Mouse (Mus musculus): ENCODE results near the gene Rcan1. TPM values are rescaled to one million over a fixed set of nuclear protein-coding genes. Genes with fewer than 3 reads are reported as not detected.

Rcan1 gene
- polyA plus RNA-seq, 1 experiment from 2014 or later: 103 TPM

DNA sequence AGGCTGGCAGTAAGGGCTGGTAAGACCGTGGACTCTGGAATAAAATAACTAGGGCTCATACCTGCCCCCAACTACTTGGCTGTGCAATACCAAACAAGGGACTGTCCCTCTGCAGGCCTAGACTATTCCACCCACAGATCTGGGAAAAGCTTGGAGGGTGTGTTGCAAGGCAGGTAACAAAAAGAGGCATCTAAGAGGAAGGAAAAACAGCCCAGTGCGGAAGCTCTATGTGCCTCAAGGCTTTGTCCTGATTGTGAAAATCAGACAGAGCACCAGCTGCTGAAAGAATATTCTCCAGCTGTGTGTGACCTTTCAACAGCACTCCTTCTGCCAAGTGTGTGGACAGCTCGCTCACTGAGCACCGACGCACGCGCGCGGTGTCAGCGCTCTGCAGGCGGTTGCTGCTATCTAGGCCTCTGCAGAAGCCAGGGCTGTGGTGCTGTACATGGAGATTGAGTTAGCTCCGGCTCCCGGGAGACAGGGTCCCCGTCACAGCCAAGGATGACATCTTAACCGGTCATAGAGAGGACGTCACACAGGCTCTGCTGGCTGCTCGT is 19.1 kb downstream of the Rcan1 start:
- no peak overlapping the region for H3K4me3 ChIP-seq
- peak; percentile 64 for ATAC-seq (ENCODE audit: extremely low read depth, insufficient number of reproducible peaks, low FRiP score, low TSS enrichment)
- H3K27me3 ChIP-seq (replicated peaks): peaks cover 82% of the 10 kb centered on the region
- H3K4me2 ChIP-seq: no peak overlapping the region
- peak overlapping the region; percentile 64 for H3K27ac ChIP-seq (replicated peaks)
- H3K4me1 ChIP-seq: peaks cover 29% of the 10 kb centered on the region
- WGBS: 32% methylated on average over 17 of the region's 17 CpGs
- no peaks in the 10 kb centered on the region for H3K9me3 ChIP-seq
- no peak overlapping the region for H3K9ac ChIP-seq
- H3K36me3 ChIP-seq: peaks cover 25% of the 10 kb centered on the region

DNA sequence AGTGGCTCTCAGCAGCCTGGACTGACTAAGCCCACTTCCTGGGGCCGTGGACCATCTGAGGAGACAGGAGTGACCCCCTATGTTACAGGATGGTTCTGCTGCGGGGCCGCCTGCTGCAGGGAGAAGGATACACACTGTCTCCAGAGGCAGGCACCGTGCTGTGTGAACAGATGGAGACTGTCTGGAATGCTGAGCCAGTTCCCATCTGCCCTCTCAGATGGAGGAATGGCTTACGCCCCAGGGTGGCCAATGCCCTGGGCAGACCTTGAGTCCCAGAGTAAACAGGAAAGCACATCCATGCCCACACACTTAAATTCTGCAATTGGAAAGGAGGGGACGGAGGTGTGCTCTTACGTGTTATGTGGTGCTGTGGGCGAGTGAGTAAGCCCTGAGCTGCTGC is 20.3 kb downstream of the Rcan1 start:
- no peak overlapping the region for H3K9ac ChIP-seq
- H3K9me3 ChIP-seq: no peaks in the 10 kb centered on the region
- ATAC-seq (ENCODE audit: extremely low read depth, insufficient number of reproducible peaks, low FRiP score, low TSS enrichment): no peak
- H3K4me1 ChIP-seq: peaks cover 33% of the 10 kb centered on the region
- H3K4me3 ChIP-seq: no peak overlapping the region
- H3K36me3 ChIP-seq: peaks cover 23% of the 10 kb centered on the region
- H3K27ac ChIP-seq (replicated peaks): no peak overlapping the region
- 93% methylated on average over 8 of the region's 8 CpGs for WGBS
- H3K4me2 ChIP-seq: no peak overlapping the region
- peaks cover 78% of the 10 kb centered on the region for H3K27me3 ChIP-seq (replicated peaks)

DNA sequence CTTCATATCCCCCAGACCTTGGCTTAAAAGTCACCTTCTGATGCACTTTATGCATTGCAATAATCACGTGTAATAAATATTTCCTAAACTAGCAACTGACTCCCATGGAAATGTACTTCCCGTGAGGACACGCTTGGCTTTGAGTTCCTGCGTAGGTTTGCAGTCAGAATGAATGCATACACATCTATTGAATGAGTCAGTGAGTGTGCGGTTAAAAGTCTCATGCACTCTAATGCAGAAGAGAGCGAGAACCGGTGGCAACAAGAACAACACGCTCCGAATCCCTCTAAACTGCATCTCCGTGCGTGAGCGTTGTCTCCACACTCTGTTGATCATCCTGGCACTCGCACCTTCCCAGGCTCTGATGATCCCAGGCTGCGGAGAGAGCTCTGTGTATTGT is 21.6 kb downstream of the Rcan1 start:
- Histone ChIP-seq H3K9me3 (no peaks in the 10 kb centered on the region), H3K4me1 (peaks cover 40% of the 10 kb centered on the region), H3K36me3 (peaks cover 17% of the 10 kb centered on the region), H3K9ac (no peak overlapping the region), H3K27ac (replicated peaks) (no peak overlapping the region), H3K27me3 (replicated peaks) (peaks cover 66% of the 10 kb centered on the region), H3K4me3 (no peak overlapping the region), H3K4me2 (no peak overlapping the region)
- no peak for ATAC-seq (ENCODE audit: extremely low read depth, insufficient number of reproducible peaks, low FRiP score, low TSS enrichment)
- 92% methylated on average over 14 of the region's 14 CpGs for WGBS

DNA sequence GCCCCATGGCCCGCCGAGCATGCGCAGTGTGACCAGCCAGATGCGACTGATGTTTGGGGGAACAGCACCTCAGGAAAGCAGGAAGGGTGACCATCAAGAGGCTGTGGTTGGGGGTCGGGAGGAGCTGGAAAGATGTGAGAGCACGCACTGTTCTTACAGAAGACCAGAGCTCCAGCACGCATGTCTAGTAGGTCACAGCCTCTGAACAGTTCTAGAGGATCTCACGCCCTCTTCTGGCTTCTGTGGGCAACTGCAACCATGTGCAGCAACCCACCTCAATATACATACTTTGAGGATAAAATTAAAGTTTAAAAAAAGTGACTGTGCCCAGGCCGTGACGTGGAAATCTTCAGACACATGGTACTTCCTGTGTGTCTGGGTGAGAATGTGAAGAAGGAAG is 25.3 kb downstream of the Rcan1 start:
- H3K4me1 ChIP-seq: peaks cover 54% of the 10 kb centered on the region
- no peak for ATAC-seq (ENCODE audit: extremely low read depth, insufficient number of reproducible peaks, low FRiP score, low TSS enrichment)
- H3K4me2 ChIP-seq: no peak overlapping the region
- H3K36me3 ChIP-seq: peaks cover 10% of the 10 kb centered on the region
- peak overlapping the region; percentile 72 for H3K9ac ChIP-seq
- no peaks in the 10 kb centered on the region for H3K9me3 ChIP-seq
- peak overlapping the region; percentile 95 for H3K27ac ChIP-seq (replicated peaks)
- no peak overlapping the region for H3K4me3 ChIP-seq
- H3K27me3 ChIP-seq (replicated peaks): peaks cover 45% of the 10 kb centered on the region
- WGBS: 62% methylated on average over 10 of the region's 10 CpGs

DNA sequence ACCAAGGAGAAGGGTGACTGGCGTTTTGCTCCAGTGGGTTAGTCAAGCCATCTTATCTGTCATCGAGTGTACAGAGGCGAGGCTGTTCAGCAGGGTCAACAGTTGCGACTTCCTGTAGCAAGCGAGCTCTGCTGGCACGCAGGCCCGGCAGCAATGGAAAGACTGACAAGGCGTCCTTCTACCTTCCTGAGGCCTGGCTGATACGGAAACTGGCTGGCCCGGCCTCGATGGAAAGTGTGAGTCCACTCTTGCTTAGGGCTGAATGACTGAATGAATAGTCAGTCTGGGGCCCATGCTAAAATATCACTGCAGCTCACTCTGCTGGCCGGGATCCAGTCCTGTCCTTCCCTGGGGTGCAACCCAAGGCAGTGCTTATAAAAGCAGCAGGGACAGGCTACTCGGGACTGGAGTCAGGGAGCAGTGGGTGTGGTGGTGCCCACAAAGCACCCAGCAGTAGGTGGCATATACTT is 27.0 kb downstream of the Rcan1 start:
- H3K36me3 ChIP-seq: peaks cover 2% of the 10 kb centered on the region; the same call in 1 of the 2 replicates
- H3K27me3 ChIP-seq (replicated peaks): peaks cover 28% of the 10 kb centered on the region
- peaks cover 63% of the 10 kb centered on the region for H3K4me1 ChIP-seq
- peak overlapping the region; percentile 95 for H3K27ac ChIP-seq (replicated peaks)
- no peak overlapping the region for H3K4me3 ChIP-seq
- 10% methylated on average over 13 of the region's 13 CpGs for WGBS
- peak; percentile 72; the same call in 1 of the 2 replicates for ATAC-seq (ENCODE audit: extremely low read depth, insufficient number of reproducible peaks, low FRiP score, low TSS enrichment)
- H3K9ac ChIP-seq: peak overlapping the region; percentile 72
- peak overlapping the region; percentile 16 for H3K4me2 ChIP-seq
- no peaks in the 10 kb centered on the region for H3K9me3 ChIP-seq

DNA sequence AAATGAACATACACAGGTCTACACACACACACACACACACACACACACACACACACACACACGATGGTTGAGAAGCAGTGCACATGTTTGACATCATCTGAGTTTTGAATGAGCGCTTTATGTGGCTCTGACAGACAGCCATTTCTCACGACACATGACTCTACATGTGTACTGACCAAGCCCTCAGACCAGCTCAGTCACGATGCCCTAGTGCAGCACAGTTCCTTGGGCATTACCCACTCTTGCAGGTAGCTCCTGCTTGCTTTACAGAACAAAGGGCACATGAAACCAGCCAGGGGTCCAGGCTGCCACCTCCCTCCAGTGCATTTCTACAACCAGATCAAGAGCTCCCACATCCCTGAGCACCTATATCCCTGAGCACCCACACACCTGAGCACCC is 27.7 kb downstream of the Rcan1 start:
- peak overlapping the region; percentile 72 for H3K9ac ChIP-seq
- H3K4me1 ChIP-seq: peaks cover 67% of the 10 kb centered on the region
- H3K27me3 ChIP-seq (replicated peaks): peaks cover 21% of the 10 kb centered on the region
- H3K27ac ChIP-seq (replicated peaks): peak overlapping the region; percentile 95
- no peaks in the 10 kb centered on the region for H3K36me3 ChIP-seq
- no peak for ATAC-seq (ENCODE audit: extremely low read depth, insufficient number of reproducible peaks, low FRiP score, low TSS enrichment)
- no peaks in the 10 kb centered on the region for H3K9me3 ChIP-seq
- 80% methylated on average over 4 of the region's 4 CpGs for WGBS
- peak overlapping the region; percentile 16 for H3K4me2 ChIP-seq
- H3K4me3 ChIP-seq: no peak overlapping the region

DNA sequence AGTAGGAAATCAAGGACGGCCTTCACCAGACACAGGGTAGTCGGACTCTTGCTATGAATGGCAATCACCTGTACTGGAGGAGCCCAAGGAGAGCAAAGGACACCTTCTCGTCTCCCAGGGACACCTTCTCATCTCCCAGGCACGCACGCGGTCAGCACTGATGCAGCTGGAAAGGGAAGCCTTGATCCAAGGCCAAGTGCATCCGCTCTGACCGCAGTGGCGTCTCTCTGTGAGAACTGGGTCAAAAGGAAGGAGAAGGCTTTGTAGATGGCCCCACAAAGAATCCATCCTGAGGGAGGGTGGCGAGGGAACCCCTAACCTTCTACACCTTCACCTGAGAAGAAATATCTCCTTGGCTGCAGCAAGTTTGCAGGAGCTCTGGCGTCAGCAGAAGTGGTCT is 28.5 kb downstream of the Rcan1 start:
- Histone ChIP-seq H3K4me2 (no peak overlapping the region), H3K9me3 (no peaks in the 10 kb centered on the region), H3K27ac (replicated peaks) (0 out of 2 replicates have a peak overlapping the region, but pooled peaks have one; percentile 28), H3K27me3 (replicated peaks) (peaks cover 13% of the 10 kb centered on the region), H3K4me1 (peaks cover 67% of the 10 kb centered on the region), H3K4me3 (no peak overlapping the region), H3K9ac (0 out of 2 replicates have a peak overlapping the region, but pooled peaks have one; percentile 6), H3K36me3 (no peaks in the 10 kb centered on the region)
- 92% methylated on average over 11 of the region's 11 CpGs for WGBS
- ATAC-seq (ENCODE audit: extremely low read depth, insufficient number of reproducible peaks, low FRiP score, low TSS enrichment): no peak

DNA sequence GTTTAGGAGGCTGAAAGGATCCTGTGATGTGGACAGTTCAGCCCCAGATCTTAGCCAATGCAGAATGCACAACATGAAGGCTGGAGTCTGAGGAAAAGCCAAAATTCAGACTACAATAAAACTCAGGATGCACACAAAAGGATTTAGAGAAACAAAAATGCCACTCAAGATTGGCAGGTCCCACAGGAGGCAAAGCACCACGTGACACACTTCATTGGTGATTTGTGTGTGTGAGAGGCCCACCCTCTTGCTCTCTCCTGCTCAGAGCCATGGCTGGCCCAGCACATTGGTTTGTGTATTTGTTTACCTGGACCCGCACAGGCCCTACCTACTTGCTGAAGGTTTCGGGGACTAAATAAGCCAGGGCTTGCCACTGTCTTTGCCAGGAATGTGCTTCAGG is 29.5 kb downstream of the Rcan1 start:
- Histone ChIP-seq H3K4me3 (no peak overlapping the region), H3K4me2 (no peak overlapping the region), H3K36me3 (no peaks in the 10 kb centered on the region), H3K9ac (peak overlapping the region; percentile 42; the same call in 1 of the 2 replicates), H3K27ac (replicated peaks) (peak overlapping the region; percentile 13; the same call in 1 of the 2 replicates), H3K27me3 (replicated peaks) (peaks cover 6% of the 10 kb centered on the region), H3K4me1 (peaks cover 74% of the 10 kb centered on the region), H3K9me3 (no peaks in the 10 kb centered on the region)
- 80% methylated on average over 3 of the region's 3 CpGs for WGBS
- ATAC-seq (ENCODE audit: extremely low read depth, insufficient number of reproducible peaks, low FRiP score, low TSS enrichment): no peak; the same call in 1 of the 2 replicates

DNA sequence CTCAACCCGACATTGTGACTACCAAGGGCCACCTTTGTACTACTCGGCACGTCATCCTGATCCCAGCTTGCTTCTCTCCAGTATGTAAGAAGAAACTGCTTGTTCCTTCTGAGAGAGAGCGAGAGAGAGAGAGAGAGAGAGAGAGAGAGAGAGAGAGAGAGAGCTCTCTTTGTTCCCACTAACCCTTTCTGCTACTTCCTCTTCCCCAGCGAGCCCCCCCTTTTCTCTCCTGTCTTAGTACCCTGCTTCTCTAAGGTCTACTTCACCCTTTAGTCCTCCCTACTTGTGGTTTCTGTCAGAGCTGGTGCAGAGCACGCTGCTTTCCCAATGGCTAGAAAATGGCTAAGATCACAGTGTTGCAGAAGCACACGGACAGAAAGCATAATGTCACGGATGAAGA is 30.4 kb downstream of the Rcan1 start:
- Histone ChIP-seq H3K4me3 (no peak overlapping the region), H3K9me3 (no peaks in the 10 kb centered on the region), H3K27me3 (replicated peaks) (no peaks in the 10 kb centered on the region), H3K27ac (replicated peaks) (no peak overlapping the region), H3K4me2 (no peak overlapping the region), H3K36me3 (no peaks in the 10 kb centered on the region), H3K4me1 (peaks cover 77% of the 10 kb centered on the region), H3K9ac (no peak overlapping the region)
- WGBS: 71% methylated on average over 8 of the region's 8 CpGs
- no peak for ATAC-seq (ENCODE audit: extremely low read depth, insufficient number of reproducible peaks, low FRiP score, low TSS enrichment)

DNA sequence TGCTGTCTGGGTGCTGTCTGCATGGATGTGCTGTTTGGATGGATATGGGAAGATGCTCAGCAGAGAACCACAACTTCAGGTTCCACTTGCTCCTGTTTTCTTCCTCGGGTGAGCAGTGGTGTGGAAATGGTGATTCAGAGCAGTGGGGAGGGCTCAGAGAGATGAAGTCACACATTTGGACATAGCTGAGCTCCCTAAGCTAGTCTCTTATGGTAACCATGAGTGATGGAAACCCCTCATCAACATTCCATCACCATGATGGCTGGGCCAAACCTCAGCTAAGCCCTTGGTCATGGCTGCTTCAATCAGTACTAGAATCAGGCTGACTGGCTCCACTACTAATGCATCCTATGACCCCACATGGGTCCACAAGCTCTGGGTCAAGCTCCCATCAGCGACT is 30.9 kb downstream of the Rcan1 start:
- H3K27ac ChIP-seq (replicated peaks): no peak overlapping the region
- ATAC-seq (ENCODE audit: extremely low read depth, insufficient number of reproducible peaks, low FRiP score, low TSS enrichment): no peak
- H3K4me3 ChIP-seq: no peak overlapping the region
- H3K27me3 ChIP-seq (replicated peaks): no peaks in the 10 kb centered on the region
- no peak overlapping the region for H3K9ac ChIP-seq
- no peaks in the 10 kb centered on the region for H3K36me3 ChIP-seq
- 56% methylated on average over 2 of the region's 2 CpGs for WGBS
- no peak overlapping the region for H3K4me2 ChIP-seq
- H3K4me1 ChIP-seq: peaks cover 77% of the 10 kb centered on the region
- H3K9me3 ChIP-seq: no peaks in the 10 kb centered on the region

DNA sequence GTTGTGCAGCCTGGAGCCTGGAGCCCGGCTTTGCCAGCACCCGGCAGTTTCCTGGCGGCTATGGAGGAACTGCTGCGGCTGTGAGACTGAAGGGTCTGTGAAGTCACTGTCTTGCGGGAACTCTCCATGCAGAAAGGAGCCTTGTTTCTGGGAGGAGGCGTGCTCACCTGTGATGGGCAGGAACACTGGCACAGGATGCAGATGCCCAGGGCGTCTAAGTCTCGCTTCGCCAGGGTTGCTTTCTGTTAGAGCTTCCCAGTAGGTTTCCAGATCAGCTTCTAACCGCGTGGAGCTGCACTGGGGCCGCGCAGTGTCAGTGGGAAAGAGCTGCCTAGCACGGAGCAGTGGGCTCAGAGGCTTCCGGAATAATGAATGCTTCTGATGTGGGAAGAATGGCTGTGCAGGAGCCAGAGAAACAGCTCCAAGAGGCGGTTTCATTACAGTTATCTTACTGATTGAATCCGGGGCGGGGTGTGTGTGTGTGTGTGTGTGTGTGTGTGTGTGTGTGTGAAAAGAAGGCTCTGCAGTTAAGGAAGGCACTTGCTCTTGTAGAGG is 35.2 kb downstream of the Rcan1 start:
- Histone ChIP-seq H3K4me1 (peaks cover 71% of the 10 kb centered on the region), H3K9ac (peak overlapping the region; percentile 63), H3K9me3 (no peaks in the 10 kb centered on the region), H3K27ac (replicated peaks) (peak overlapping the region; percentile 77), H3K4me3 (no peak overlapping the region), H3K36me3 (peaks cover 24% of the 10 kb centered on the region), H3K27me3 (replicated peaks) (no peaks in the 10 kb centered on the region), H3K4me2 (peak overlapping the region; percentile 12; the same call in 1 of the 2 replicates)
- WGBS: 71% methylated on average over 18 of the region's 18 CpGs
- ATAC-seq (ENCODE audit: extremely low read depth, insufficient number of reproducible peaks, low FRiP score, low TSS enrichment): no peak

DNA sequence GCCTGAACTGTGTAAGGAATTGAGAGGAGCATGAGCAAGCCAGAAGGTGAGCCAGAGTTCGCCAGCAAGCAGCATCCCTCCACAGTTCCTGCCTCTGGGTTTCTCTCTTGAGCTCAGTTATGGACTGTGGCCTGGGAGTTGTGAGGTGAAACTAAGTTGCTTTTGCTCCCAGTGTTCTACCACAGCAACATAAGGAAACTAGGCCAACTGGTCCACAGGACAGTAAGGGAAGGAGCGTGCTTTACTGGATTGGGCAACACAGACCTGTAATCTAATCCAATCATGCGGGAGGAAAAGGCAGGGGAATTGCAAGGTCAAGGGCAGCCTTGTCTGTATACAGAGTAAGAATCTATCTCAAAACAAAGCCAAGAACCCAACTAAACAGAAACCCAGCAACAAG is 37.5 kb downstream of the Rcan1 start:
- no peak for ATAC-seq (ENCODE audit: extremely low read depth, insufficient number of reproducible peaks, low FRiP score, low TSS enrichment)
- Histone ChIP-seq H3K27me3 (replicated peaks) (no peaks in the 10 kb centered on the region), H3K9me3 (no peaks in the 10 kb centered on the region), H3K27ac (replicated peaks) (no peak overlapping the region), H3K36me3 (peaks cover 24% of the 10 kb centered on the region), H3K4me1 (peaks cover 81% of the 10 kb centered on the region), H3K4me3 (no peak overlapping the region), H3K4me2 (no peak overlapping the region), H3K9ac (no peak overlapping the region; the same call in 1 of the 2 replicates)
- 89% methylated on average over 3 of the region's 3 CpGs for WGBS

Data from heart, embryonic 13.5 days (tissue).